Mouse (Mus musculus) testis, adult 2 months (tissue): ENCODE measurements at regions not wholly inside any gene's neighbourhood (a gene's known extent, or its start where the extent isn't known, plus 50 kb on each side); places are given as distances from the start of the nearest gene placed in this dataset.
"Not testable (repeated sequence)": the region's sequence is repeated elsewhere in the genome, so short reads cannot be mapped to it uniquely, and the experiment has no call there.

Source experiments
- CTCF ChIP-seq: fragments of 200-500 bp; IDR thresholded peaks from 2 replicates; pipeline ENCODE4 v1.5.1; 2012; ENCODE audit warnings: low read depth, mild to moderate bottlenecking, inconsistent platforms, low read length, moderate library complexity; ENCODE audit not compliant: control insufficient read depth, insufficient read depth, insufficient replicate concordance
- POLR2A ChIP-seq: fragments of 200-500 bp; IDR thresholded peaks from 2 replicates; pipeline ENCODE4 v1.6.1; 2012; ENCODE audit warnings: low read depth, mild to moderate bottlenecking, inconsistent platforms, low read length, moderate library complexity; ENCODE audit not compliant: control insufficient read depth

- TF ChIP-seq POLR2A, CTCF: not testable (repeated sequence)
Observed at GRCm38 (mm10) chr10:96289005-96289404, 152.6 kb downstream of the Gm5426 start.
